Mouse (Mus musculus) heart, adult 10 weeks (tissue): ENCODE measurements around the gene Prdm2. TPM values are rescaled to one million over a fixed set of nuclear protein-coding genes. Genes with fewer than 3 reads are reported as not detected.

Source experiments
- polyA plus RNA-seq: library from polyadenylated mRNA; stranded (reverse); fragments of 350-450 nt; fragmentation: Illumina TruSeq; extraction: RNeasy Lipid Tissue Mini Kit (QIAGEN cat#74804); gene quantifications from one replicate; pipeline ENCODE4 v1.2.3, GENCODE M21; 2014; ENCODE audit warnings: low read depth, low replicate concordance

Prdm2 gene
- 15.6 TPM for polyA plus RNA-seq

GRCm38 (mm10) chr4:143212341-143213174 is at the start of gene Prdm2:
Gene Prdm2, minus strand, starts transcription at chr4:143212995.

Other genes with a start within 250 kb of the Prdm2 start
- 4.9 TPM for gene Pdpn, start 86.6 kb upstream of the Prdm2 start, polyA plus RNA-seq
- gene Lrrc38, start 136.8 kb upstream of the Prdm2 start, polyA plus RNA-seq: 0.26 TPM
- not detected for gene Pramel1, start 181.4 kb upstream of the Prdm2 start, polyA plus RNA-seq
- 11.1 TPM for gene Pramef8, start 199.4 kb upstream of the Prdm2 start, polyA plus RNA-seq
- gene Oog4, start 237.3 kb upstream of the Prdm2 start, polyA plus RNA-seq: not detected